Mouse (Mus musculus): ENCODE measurements around the gene Uba3. TPM values are rescaled to one million over a fixed set of nuclear protein-coding genes. Genes with fewer than 3 reads are reported as not detected.

Uba3 gene
- total RNA-seq, 2 experiments from 2014 or later: 34.1 to 35.3 TPM

GRCm38 (mm10) chr6:97141811-97142210 is 63.6 kb downstream of the Uba3 start:
- no peak for DNase-seq

Other genes starting within 250 kb of the Uba3 start
- under 1 TPM; 0.23 to 0.46 TPM for gene Fam19a4, start 145.2 kb downstream of the Uba3 start, total RNA-seq (2021)
- 1 to 10 TPM; 4.1 to 6.0 TPM for gene Eogt, start 56.5 kb downstream of the Uba3 start, total RNA-seq (2021)
- 10 to 100 TPM; 35.7 to 40.0 TPM for gene Tmf1, start 26.5 kb downstream of the Uba3 start, total RNA-seq (2021)
- 100 to 1,000 TPM; 132 to 165 TPM for gene Arl6ip5, start 5.0 kb upstream of the Uba3 start, total RNA-seq (2021)
- gene Lmod3, start 47.1 kb upstream of the Uba3 start, total RNA-seq (2021): 100 to 1,000 TPM; 143 to 148 TPM

Measured in gastrocnemius, postnatal 25 days (tissue).